Mouse (Mus musculus) lung, adult 2 months (tissue): ENCODE measurements around the gene Nop56.

Source experiments
- CTCF ChIP-seq: fragments of 200-500 bp; IDR thresholded peaks from 2 replicates; pipeline ENCODE4 v1.5.1; 2011; ENCODE audit warnings: mild to moderate bottlenecking, low read length, control low read depth; ENCODE audit not compliant: insufficient read depth
- POLR2A ChIP-seq: fragments of 200-500 bp; IDR thresholded peaks from 2 replicates; pipeline ENCODE4 v1.6.1; 2011; ENCODE audit warnings: low read depth, mild to moderate bottlenecking, control low read depth, low read length, borderline replicate concordance; ENCODE audit errors: extremely low read depth

DNA sequence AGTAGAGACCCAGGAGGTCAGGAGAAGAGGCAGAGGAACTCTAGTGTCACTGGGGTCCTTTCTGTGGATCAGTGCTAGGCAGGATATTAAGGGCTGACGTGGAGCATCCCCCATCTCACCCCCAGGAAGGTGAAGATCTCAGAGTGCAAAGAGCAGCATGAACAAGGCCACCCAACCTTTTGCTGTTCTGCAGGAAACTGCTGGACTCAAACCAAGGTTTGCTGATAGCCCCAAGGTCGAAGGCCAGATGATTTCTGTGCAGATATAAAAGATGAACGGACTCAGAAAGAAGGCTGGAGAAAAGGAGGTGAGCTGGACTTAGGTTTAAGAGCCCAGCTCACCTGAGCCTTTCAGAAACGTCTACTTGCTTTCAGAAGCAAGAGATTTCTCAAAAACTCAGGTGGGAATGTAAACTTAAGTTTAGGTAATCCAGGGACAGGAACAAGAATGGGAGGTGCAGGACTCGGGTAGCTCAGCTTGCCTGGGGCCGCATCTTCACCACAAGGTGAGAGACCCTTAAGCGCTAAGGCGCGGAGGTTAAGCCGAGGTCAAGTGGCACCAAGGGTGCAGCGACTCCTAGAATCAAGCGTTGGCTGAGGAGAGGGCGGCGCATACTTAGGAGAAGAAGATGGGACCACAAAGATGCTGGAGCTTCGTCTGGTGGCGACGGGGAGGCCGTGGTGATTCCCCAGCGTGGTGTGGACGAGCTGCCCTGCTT, 20.1 kb downstream of the Nop56 start:
- no peak for TF ChIP-seq POLR2A
- no peak for TF ChIP-seq CTCF
